Mouse (Mus musculus): Measurements from ENCODE around the gene Nxnl2.

GRCm38 (mm10) chr13:51197699-51198098 is 26.9 kb downstream of the Nxnl2 start:
- TF ChIP-seq CTCF (IDR thresholded peaks at IDR 0.05) (no peak), POLR2A (IDR thresholded peaks at IDR 0.05; ENCODE audit: insufficient read depth, low read depth, low read length) (no peak), EP300 (IDR thresholded peaks at IDR 0.05; ENCODE audit: insufficient read depth, low read depth, low read length) (no peak)
